In genomic region chr7:111572336-111572735, GRCm38 (mm10) we compare ENCODE assay signal across 25 mouse cellular contexts.
A peak's percentile ranks its signal among the peaks of the same experiment; 100 is the strongest.
DNase-seq lines count a peak whose midpoint lies in the region; ATAC-seq lines count a peak whose summit lies in the region.
"Had no signal": no experiment of that assay in that cellular context is flagged by ENCODE, and none has a peak within 500 bp of the region (broad histone marks: within the 10 kb centered on the region; RNA-seq: fewer than 3 reads in every experiment).

No protein-coding gene starts in this region.

- no peak overlapping the region for H3K27ac ChIP-seq in kidney, embryonic 15.5 days
- H3K27ac ChIP-seq: forebrain, embryonic 13.5 days; heart, adult 2 months; hindbrain, embryonic 14.5 days; liver, embryonic 12.5 days; midbrain, embryonic 12.5 days; neural tube, embryonic 12.5 days had no signal

- peak; percentile 39 to 86 for DNase-seq in layer of hippocampus, adult 18-20 months (ENCODE audit: low spot score in 2 of 2)
- no peak for DNase-seq in layer of hippocampus, postnatal 25 days (ENCODE audit: extremely low spot score in 1 of 2, low spot score in 1 of 2)
- peak; percentile 27 for DNase-seq in right cerebral cortex, postnatal 25 days
- no peak for DNase-seq in right cerebral cortex, postnatal 4 days
- peak; percentile 79 for DNase-seq in layer of hippocampus, adult 9-11 months
- DNase-seq in heart, postnatal 36 days = no peak
- DNase-seq: adrenal gland, postnatal 25 days; cerebellum, adult 8-10 months; cerebellum, postnatal 25 days; heart, adult 2 months; kidney, adult 11 months; kidney, postnatal 25 days; liver, postnatal 0 days; lung, postnatal 4 days; thymus, postnatal 4 days had no signal

- no peaks in the 10 kb centered on the region for H3K9me3 ChIP-seq in kidney, embryonic 15.5 days (replicated peaks)
- H3K9me3 ChIP-seq: forebrain, embryonic 13.5 days; heart, embryonic 12.5 days; liver, embryonic 12.5 days; megakaryocyte, embryonic 14.5 days; midbrain, embryonic 12.5 days; neural tube, embryonic 12.5 days had no signal

- ATAC-seq in kidney, embryonic 15.5 days (replicated peaks; ENCODE audit: low FRiP score) = no peak
- ATAC-seq: CD4-positive, CD25-positive, alpha-beta regulatory T cell, adult 4 months; forebrain, embryonic 13.5 days; liver, embryonic 12.5 days; liver, postnatal 0 days had no signal

- H3K36me3 ChIP-seq in kidney, embryonic 15.5 days = no peaks in the 10 kb centered on the region
- H3K36me3 ChIP-seq: heart, embryonic 12.5 days; liver, embryonic 12.5 days; midbrain, embryonic 12.5 days; neural tube, embryonic 12.5 days had no signal

- WGBS in kidney, embryonic 15.5 days = 82% methylated on average over 2 of the region's 2 CpGs

- H3K4me1 ChIP-seq in kidney, embryonic 15.5 days = 0 out of 2 replicates have a peak, but pooled peaks cover 3% of the 10 kb centered on the region
- H3K4me1 ChIP-seq: liver, embryonic 12.5 days; megakaryocyte, embryonic 14.5 days had no signal

- H3K4me3 ChIP-seq in kidney, embryonic 15.5 days (replicated peaks) = no peak overlapping the region
- H3K4me3 ChIP-seq: forebrain, embryonic 13.5 days; heart, adult 2 months; heart, embryonic 12.5 days; liver, embryonic 12.5 days; megakaryocyte, embryonic 14.5 days; midbrain, embryonic 12.5 days; myocyte; neural tube, embryonic 12.5 days had no signal

- H3K4me2 ChIP-seq in kidney, embryonic 15.5 days = no peak overlapping the region
- H3K4me2 ChIP-seq: forebrain, embryonic 13.5 days; heart, embryonic 12.5 days; hindbrain, embryonic 14.5 days; liver, embryonic 12.5 days; midbrain, embryonic 12.5 days; neural tube, embryonic 12.5 days had no signal

- no peak overlapping the region for H3K9ac ChIP-seq in kidney, embryonic 15.5 days
- H3K9ac ChIP-seq: forebrain, embryonic 13.5 days; heart, embryonic 12.5 days; hindbrain, embryonic 14.5 days; liver, embryonic 12.5 days; liver, postnatal 0 days; midbrain, embryonic 12.5 days; neural tube, embryonic 12.5 days had no signal

- H3K27me3 ChIP-seq in kidney, embryonic 15.5 days = no peaks in the 10 kb centered on the region
- H3K27me3 ChIP-seq: forebrain, embryonic 13.5 days; liver, embryonic 12.5 days; midbrain, embryonic 12.5 days; neural tube, embryonic 12.5 days had no signal

- intact Hi-C loops in heart, postnatal 36 days (cut with DNase I) = no loop called here

Comparison
In these comparisons a context has a peak if more than half of its experiments do, and no peak if none do; other contexts are left out.
1. DNase-seq: peak in layer of hippocampus, adult 18-20 months (2 of 2), right cerebral cortex, postnatal 25 days (single experiment) and layer of hippocampus, adult 9-11 months (single experiment); none in layer of hippocampus, postnatal 25 days (0 of 2), right cerebral cortex, postnatal 4 days (single experiment) and heart, postnatal 36 days (0 of 2).